In the genomic region with DNA sequence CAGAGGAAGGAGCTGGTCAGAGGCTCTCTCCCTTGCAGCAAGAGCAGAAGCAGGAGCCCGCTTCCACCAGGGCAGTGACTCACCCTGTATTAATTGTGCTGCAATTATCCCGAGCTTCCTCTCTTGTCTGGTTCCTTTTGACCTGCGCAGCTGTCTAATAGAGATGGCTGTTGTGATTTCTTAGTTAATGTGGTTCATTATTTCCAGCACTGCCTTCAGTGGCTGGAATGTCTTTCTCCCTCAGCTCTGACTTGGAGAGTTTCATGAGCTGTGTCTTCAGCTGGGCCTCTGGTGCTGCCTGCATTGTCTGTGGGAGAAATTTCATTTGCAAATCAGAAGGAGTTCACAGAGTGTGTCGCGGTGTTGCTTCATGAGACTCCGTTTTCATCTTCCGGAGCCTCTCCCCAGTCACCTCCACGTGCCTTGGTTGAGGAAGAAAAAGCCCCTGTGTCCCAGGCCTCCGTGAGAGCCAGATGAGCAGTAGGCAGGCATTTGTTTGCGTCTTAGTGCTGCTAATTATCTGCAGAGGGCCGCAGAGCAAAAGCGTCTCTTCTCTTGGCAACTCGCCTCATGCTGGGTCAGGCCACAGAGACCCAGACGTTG, we compare ENCODE assay signal across 10 mouse cellular contexts.
DNase-seq lines count a peak whose midpoint lies in the region; ATAC-seq and TF ChIP-seq lines count a peak whose summit lies in the region.
"Had no signal": no experiment of that assay in that cellular context is flagged by ENCODE, and none has a peak within 500 bp of the region (broad histone marks: within the 10 kb centered on the region; RNA-seq: fewer than 3 reads in every experiment).

No protein-coding gene starts in this region.

- no peaks in the 10 kb centered on the region for H3K36me3 ChIP-seq in neural tube, embryonic 15.5 days
- H3K36me3 ChIP-seq in embryonic facial prominence, embryonic 14.5 days (ENCODE audit: control insufficient read depth, insufficient read depth, low read length), result no peaks in the 10 kb centered on the region
- H3K36me3 ChIP-seq in limb, embryonic 10.5 days, result no peaks in the 10 kb centered on the region
- no peaks in the 10 kb centered on the region for H3K36me3 ChIP-seq in stomach, embryonic 16.5 days (ENCODE audit: control insufficient read depth, insufficient read depth, low read length)
- H3K36me3 ChIP-seq: lung, embryonic 15.5 days had no signal

- no peak for ATAC-seq in neural tube, embryonic 15.5 days (ENCODE audit: low FRiP score)
- peak; percentile 77; the same call in 1 of the 2 replicates for ATAC-seq in embryonic facial prominence, embryonic 14.5 days (ENCODE audit: low read depth)
- no peak; the same call in 1 of the 2 replicates for ATAC-seq in stomach, embryonic 16.5 days (ENCODE audit: insufficient read depth, low FRiP score)
- ATAC-seq in inflammation-experienced regulatory T-cells, adult 6 months, result no peak

- peak; percentile 19 for DNase-seq in neural tube, embryonic 10.5 days (ENCODE audit: extremely low spot score, low spot score)
- peak; percentile 69 for DNase-seq in embryonic facial prominence, embryonic 14.5 days (ENCODE audit: low spot score)
- no peak for DNase-seq in limb, embryonic 10.5 days (ENCODE audit: low spot score)
- DNase-seq in urinary bladder, adult 2 months (ENCODE audit: low spot score), result no peak
- DNase-seq in cerebellum, adult 2 months, result no peak
- DNase-seq: right cerebral cortex, adult 18-20 months had no signal

- H3K27me3 ChIP-seq in neural tube, embryonic 15.5 days (replicated peaks), result no peaks in the 10 kb centered on the region
- H3K27me3 ChIP-seq in embryonic facial prominence, embryonic 14.5 days (replicated peaks; ENCODE audit: control insufficient read depth, insufficient read depth, low read length), result no peaks in the 10 kb centered on the region
- peaks cover 3% of the 10 kb centered on the region; the same call in 1 of the 2 replicates for H3K27me3 ChIP-seq in limb, embryonic 10.5 days (ENCODE audit: low read depth, poor library complexity, severe bottlenecking)
- H3K27me3 ChIP-seq in stomach, embryonic 16.5 days (ENCODE audit: control insufficient read depth, insufficient read depth, low read length), result no peaks in the 10 kb centered on the region
- no peaks in the 10 kb centered on the region; the same call in 1 of the 2 replicates for H3K27me3 ChIP-seq in cerebellum, adult 2 months (ENCODE audit: control insufficient read depth, insufficient read depth, low read length)
- H3K27me3 ChIP-seq: lung, embryonic 15.5 days had no signal

- no peak for TF ChIP-seq CTCF in cerebellum, adult 2 months (IDR thresholded peaks at IDR 0.05; ENCODE audit: borderline replicate concordance, insufficient read depth, low read depth, low read length)

- no peak for TF ChIP-seq POLR2A in cerebellum, adult 2 months (IDR thresholded peaks at IDR 0.05; ENCODE audit: borderline replicate concordance, insufficient read depth, low read length)

- peaks cover 17% of the 10 kb centered on the region; the same call in 1 of the 2 replicates for H3K4me1 ChIP-seq in neural tube, embryonic 15.5 days
- peaks cover 4% of the 10 kb centered on the region; the same call in 1 of the 2 replicates for H3K4me1 ChIP-seq in embryonic facial prominence, embryonic 14.5 days (ENCODE audit: control insufficient read depth, insufficient read depth, low read length)
- H3K4me1 ChIP-seq in limb, embryonic 10.5 days, result peaks cover 11% of the 10 kb centered on the region
- no peaks in the 10 kb centered on the region for H3K4me1 ChIP-seq in stomach, embryonic 16.5 days (ENCODE audit: control insufficient read depth, insufficient read depth, low read length)
- H3K4me1 ChIP-seq in cerebellum, adult 2 months (ENCODE audit: control insufficient read depth, insufficient read depth, low read length), result no peaks in the 10 kb centered on the region
- H3K4me1 ChIP-seq: lung, embryonic 15.5 days had no signal

- no peak overlapping the region for H3K4me2 ChIP-seq in neural tube, embryonic 15.5 days
- H3K4me2 ChIP-seq in embryonic facial prominence, embryonic 14.5 days (ENCODE audit: low read depth, low read length), result no peak overlapping the region
- no peak overlapping the region for H3K4me2 ChIP-seq in stomach, embryonic 16.5 days (ENCODE audit: low read depth, low read length)
- H3K4me2 ChIP-seq: lung, embryonic 15.5 days had no signal

- H3K9ac ChIP-seq in neural tube, embryonic 15.5 days (replicated peaks), result no peak overlapping the region
- H3K9ac ChIP-seq in embryonic facial prominence, embryonic 14.5 days (ENCODE audit: low read depth, low read length), result no peak overlapping the region
- no peak overlapping the region for H3K9ac ChIP-seq in stomach, embryonic 16.5 days (ENCODE audit: low read length)
- H3K9ac ChIP-seq: lung, embryonic 15.5 days had no signal

- H3K9me3 ChIP-seq in neural tube, embryonic 15.5 days (replicated peaks), result no peaks in the 10 kb centered on the region
- H3K9me3 ChIP-seq in embryonic facial prominence, embryonic 14.5 days (ENCODE audit: control insufficient read depth, low read length), result no peaks in the 10 kb centered on the region
- no peaks in the 10 kb centered on the region for H3K9me3 ChIP-seq in limb, embryonic 10.5 days (replicated peaks)
- H3K9me3 ChIP-seq in stomach, embryonic 16.5 days (replicated peaks; ENCODE audit: control insufficient read depth, low read length), result no peaks in the 10 kb centered on the region
- H3K9me3 ChIP-seq: lung, embryonic 15.5 days had no signal

- WGBS in neural tube, embryonic 15.5 days, result 11% methylated on average over 14 of the region's 14 CpGs
- WGBS in embryonic facial prominence, embryonic 14.5 days, result 16% methylated on average over 14 of the region's 14 CpGs
- 27% methylated on average over 14 of the region's 14 CpGs for WGBS in limb, embryonic 10.5 days
- WGBS in stomach, embryonic 16.5 days, result 37% methylated on average over 14 of the region's 14 CpGs
- WGBS in cerebellum, adult 2 months, result 23% methylated on average over 14 of the region's 14 CpGs

- H3K4me3 ChIP-seq in neural tube, embryonic 15.5 days (replicated peaks), result no peak overlapping the region
- no peak overlapping the region for H3K4me3 ChIP-seq in embryonic facial prominence, embryonic 14.5 days (ENCODE audit: low read depth, low read length)
- no peak overlapping the region for H3K4me3 ChIP-seq in limb, embryonic 10.5 days
- no peak overlapping the region for H3K4me3 ChIP-seq in stomach, embryonic 16.5 days (replicated peaks; ENCODE audit: low read length)
- H3K4me3 ChIP-seq in cerebellum, adult 2 months (replicated peaks; ENCODE audit: insufficient read depth, low read depth, low read length), result no peak overlapping the region
- H3K4me3 ChIP-seq: lung, embryonic 15.5 days had no signal

- no peak overlapping the region for H3K27ac ChIP-seq in neural tube, embryonic 15.5 days (replicated peaks)
- peak overlapping the region; percentile 59 for H3K27ac ChIP-seq in embryonic facial prominence, embryonic 14.5 days (replicated peaks; ENCODE audit: low read depth, low read length)
- H3K27ac ChIP-seq in limb, embryonic 10.5 days, result peak overlapping the region; percentile 43
- peak overlapping the region; percentile 45; the same call in 1 of the 2 replicates for H3K27ac ChIP-seq in stomach, embryonic 16.5 days (ENCODE audit: low read length)
- H3K27ac ChIP-seq in cerebellum, adult 2 months (ENCODE audit: insufficient read depth, low read length), result no peak overlapping the region
- H3K27ac ChIP-seq: lung, embryonic 15.5 days had no signal

Comparison
In these comparisons a context has a peak if more than half of its experiments do, and no peak if none do; other contexts are left out.
1. DNase-seq: peak in neural tube, embryonic 10.5 days (single experiment) and embryonic facial prominence, embryonic 14.5 days (single experiment); none in limb, embryonic 10.5 days (single experiment), urinary bladder, adult 2 months (single experiment) and cerebellum, adult 2 months (0 of 2).
2. H3K27ac ChIP-seq: peak in embryonic facial prominence, embryonic 14.5 days (single experiment), limb, embryonic 10.5 days (single experiment) and stomach, embryonic 16.5 days (single experiment); none in neural tube, embryonic 15.5 days (single experiment) and cerebellum, adult 2 months (single experiment).